Comparison of ENCODE assay signal across 33 mouse cellular contexts in the genomic region with DNA sequence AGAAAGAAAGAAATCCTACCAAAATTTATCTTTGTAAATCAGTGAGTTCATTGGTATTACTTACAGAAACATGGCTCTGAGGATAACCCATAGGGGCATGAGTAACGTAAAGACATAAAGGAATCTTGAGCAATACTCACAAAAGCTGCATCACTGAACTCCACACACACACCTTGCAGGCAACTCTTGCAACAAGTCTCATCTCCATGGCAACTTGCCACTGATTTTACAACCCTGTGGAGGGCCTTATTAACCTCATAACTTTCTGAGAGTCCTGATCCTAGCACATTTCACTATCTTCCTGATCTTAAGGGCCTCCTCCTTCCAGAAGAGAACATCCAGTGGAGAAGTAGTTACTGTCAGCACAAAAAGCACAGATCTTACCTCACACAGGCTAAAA.
"Had no signal": no experiment of that assay in that cellular context is flagged by ENCODE, and none has a peak within 500 bp of the region (broad histone marks: within the 10 kb centered on the region; RNA-seq: fewer than 3 reads in every experiment).

No protein-coding gene starts in this region.

- H3K27ac ChIP-seq: heart, embryonic 13.5 days; heart, embryonic 15.5 days; hindbrain, embryonic 10.5 days; hindbrain, embryonic 12.5 days; hindbrain, embryonic 13.5 days; hindbrain, embryonic 14.5 days; hindbrain, embryonic 15.5 days; hindbrain, postnatal 0 days; kidney, embryonic 15.5 days; kidney, postnatal 0 days; layer of hippocampus, adult 2 months; left cerebral cortex, adult 2 months had no signal

- H3K4me1 ChIP-seq: heart, embryonic 12.5 days; heart, embryonic 13.5 days; heart, embryonic 15.5 days; hindbrain, embryonic 10.5 days; hindbrain, embryonic 12.5 days; hindbrain, embryonic 13.5 days; hindbrain, embryonic 15.5 days; kidney, embryonic 15.5 days had no signal

- H3K9ac ChIP-seq: heart, embryonic 12.5 days; heart, embryonic 13.5 days; heart, embryonic 15.5 days; hindbrain, embryonic 12.5 days; hindbrain, embryonic 13.5 days; hindbrain, embryonic 14.5 days; hindbrain, embryonic 15.5 days; kidney, embryonic 15.5 days had no signal

- DNase-seq: heart, postnatal 10 days; heart, postnatal 14 days; heart, postnatal 36 days; heart, postnatal 4 days; kidney, adult 11 months; kidney, adult 18-20 months; kidney, adult 2 months; kidney, adult 8-10 months; kidney, adult 9 months; kidney, postnatal 10 days; kidney, postnatal 14 days; kidney, postnatal 25 days; kidney, postnatal 36 days; kidney, postnatal 4 days; layer of hippocampus, adult 9-11 months; layer of hippocampus, postnatal 36 days had no signal

- ATAC-seq: hindbrain, embryonic 16.5 days; hindbrain, postnatal 0 days; inflammation-experienced regulatory T-cells, adult 6 months; intestine, embryonic 16.5 days had no signal

- H3K9me3 ChIP-seq: heart, embryonic 12.5 days; heart, embryonic 15.5 days; hindbrain, embryonic 10.5 days; hindbrain, embryonic 12.5 days; hindbrain, embryonic 13.5 days; hindbrain, embryonic 15.5 days; kidney, embryonic 15.5 days had no signal

- H3K36me3 ChIP-seq: heart, embryonic 12.5 days; heart, embryonic 13.5 days; heart, embryonic 15.5 days; hindbrain, embryonic 10.5 days; hindbrain, embryonic 12.5 days; hindbrain, embryonic 13.5 days; hindbrain, embryonic 15.5 days; kidney, embryonic 15.5 days had no signal

- H3K4me3 ChIP-seq: heart, embryonic 12.5 days; heart, embryonic 13.5 days; heart, embryonic 15.5 days; hindbrain, embryonic 10.5 days; hindbrain, embryonic 12.5 days; hindbrain, embryonic 13.5 days; hindbrain, embryonic 15.5 days; kidney, embryonic 15.5 days; layer of hippocampus, adult 2 months; left cerebral cortex, adult 2 months had no signal

- H3K27me3 ChIP-seq: heart, embryonic 12.5 days; heart, embryonic 13.5 days; heart, embryonic 15.5 days; hindbrain, embryonic 12.5 days; hindbrain, embryonic 13.5 days; hindbrain, embryonic 15.5 days; kidney, embryonic 15.5 days had no signal

- H3K4me2 ChIP-seq: heart, embryonic 11.5 days; heart, embryonic 12.5 days; heart, embryonic 13.5 days; heart, embryonic 15.5 days; hindbrain, embryonic 12.5 days; hindbrain, embryonic 13.5 days; hindbrain, embryonic 14.5 days; hindbrain, embryonic 15.5 days; kidney, embryonic 15.5 days had no signal
